Mouse (Mus musculus) cerebellum, postnatal 10 days (tissue): ENCODE measurements around the gene Ffar3.
A peak's percentile ranks its signal among the peaks of the same experiment; 100 is the strongest.
"Not testable (repeated sequence)": the region's sequence is repeated elsewhere in the genome, so short reads cannot be mapped to it uniquely, and the experiment has no call there.

Experiments
- DNase-seq, 2 experiments: peaks; one replicate each; pipeline ENCODE4 v3.0.0; 2021; ENCODE audit warnings: mixed read lengths in 2 of 2

Gene Ffar3

GRCm38 (mm10) chr7:30842092-30842491, 13.9 kb downstream of the Ffar3 start:
- no peak for DNase-seq

- DNase-seq, result no peak
Observed at GRCm38 (mm10) chr7:30841379-30841778, 14.6 kb downstream of the Ffar3 start.

GRCm38 (mm10) chr7:30840306-30840705, 15.7 kb downstream of the Ffar3 start:
- no peak for DNase-seq

GRCm38 (mm10) chr7:30837277-30837676, 18.7 kb downstream of the Ffar3 start:
- DNase-seq, result no peak

GRCm38 (mm10) chr7:30832684-30833083, 23.3 kb downstream of the Ffar3 start:
- DNase-seq, result not testable (repeated sequence)

- no peak for DNase-seq
Observed at GRCm38 (mm10) chr7:30832261-30832660, 23.7 kb downstream of the Ffar3 start.

GRCm38 (mm10) chr7:30829428-30829827, 26.6 kb downstream of the Ffar3 start:
- no peak for DNase-seq

GRCm38 (mm10) chr7:30828871-30829270, 27.1 kb downstream of the Ffar3 start:
- not testable (repeated sequence) for DNase-seq

- no peak for DNase-seq
Observed at GRCm38 (mm10) chr7:30826660-30827059, 29.3 kb downstream of the Ffar3 start.

GRCm38 (mm10) chr7:30824306-30824705, 31.7 kb downstream of the Ffar3 start:
- DNase-seq, result no peak

GRCm38 (mm10) chr7:30823675-30824074, 32.3 kb downstream of the Ffar3 start, which contains the start of gene Ffar2:
Gene Ffar2 (minus strand): TSS chr7:30823775.
- no peak for DNase-seq

GRCm38 (mm10) chr7:30821532-30821931, 34.4 kb downstream of the Ffar3 start:
- DNase-seq, result no peak

- no peak for DNase-seq
Observed at GRCm38 (mm10) chr7:30820854-30821445, 35.0 kb downstream of the Ffar3 start.

- no peak for DNase-seq
Observed at GRCm38 (mm10) chr7:30820131-30820530, 35.8 kb downstream of the Ffar3 start.

GRCm38 (mm10) chr7:30812291-30812807, 43.6 kb downstream of the Ffar3 start:
- DNase-seq, result peak; percentile 29 to 33

GRCm38 (mm10) chr7:30811757-30812290, 44.2 kb downstream of the Ffar3 start:
- DNase-seq, result peak in 1 of 2 experiments; percentile 24

GRCm38 (mm10) chr7:30810319-30810718, 45.7 kb downstream of the Ffar3 start:
- no peak for DNase-seq

- DNase-seq, result peak; percentile 32 to 43
Observed at GRCm38 (mm10) chr7:30805924-30806323, 50.1 kb downstream of the Ffar3 start.
